In genomic region chr11:94979462-94980179, GRCm38 (mm10) we compare ENCODE assay signal across 10 mouse cellular contexts. TPM values are rescaled to one million over a fixed set of nuclear protein-coding genes. Genes with fewer than 3 reads are reported as not detected.
DNase-seq lines count a peak whose midpoint lies in the region; ATAC-seq and TF ChIP-seq lines count a peak whose summit lies in the region.
"Had no signal": no experiment of that assay in that cellular context is flagged by ENCODE, and none has a peak within 500 bp of the region (broad histone marks: within the 10 kb centered on the region; RNA-seq: fewer than 3 reads in every experiment).

No protein-coding gene starts in this region.

- no peak overlapping the region for H3K27ac ChIP-seq in stomach, embryonic 14.5 days (ENCODE audit: low read length)
- H3K27ac ChIP-seq in stomach, postnatal 0 days (replicated peaks) = no peak overlapping the region
- no peak overlapping the region for H3K27ac ChIP-seq in limb, embryonic 14.5 days (replicated peaks; ENCODE audit: low read depth, low read length)
- no peak overlapping the region; the same call in 1 of the 2 replicates for H3K27ac ChIP-seq in stomach, embryonic 16.5 days (ENCODE audit: low read length)

- no peak overlapping the region for H3K9ac ChIP-seq in stomach, embryonic 14.5 days (replicated peaks; ENCODE audit: low read depth, low read length)
- H3K9ac ChIP-seq in stomach, postnatal 0 days (ENCODE audit: low read length) = no peak overlapping the region
- no peak overlapping the region for H3K9ac ChIP-seq in limb, embryonic 14.5 days (ENCODE audit: low read depth, low read length, severe bottlenecking)
- peak overlapping the region; percentile 52; the same call in 1 of the 2 replicates for H3K9ac ChIP-seq in stomach, embryonic 16.5 days (ENCODE audit: low read length)

- H3K36me3 ChIP-seq in stomach, embryonic 14.5 days (ENCODE audit: control insufficient read depth, insufficient read depth, low read length) = no peaks in the 10 kb centered on the region
- no peaks in the 10 kb centered on the region for H3K36me3 ChIP-seq in stomach, postnatal 0 days (ENCODE audit: control insufficient read depth, insufficient read depth, low read length)
- no peaks in the 10 kb centered on the region for H3K36me3 ChIP-seq in limb, embryonic 14.5 days (ENCODE audit: control insufficient read depth, insufficient read depth, low read length)
- no peaks in the 10 kb centered on the region for H3K36me3 ChIP-seq in stomach, embryonic 16.5 days (ENCODE audit: control insufficient read depth, insufficient read depth, low read length)

- peak overlapping the region; percentile 32 for H3K4me2 ChIP-seq in stomach, embryonic 14.5 days (replicated peaks; ENCODE audit: low read depth, low read length)
- no peak overlapping the region for H3K4me2 ChIP-seq in stomach, postnatal 0 days (replicated peaks; ENCODE audit: low read depth)
- peak overlapping the region; percentile 48; the same call in 1 of the 2 replicates for H3K4me2 ChIP-seq in limb, embryonic 14.5 days (replicated peaks; ENCODE audit: low read depth, low read length, severe bottlenecking)
- H3K4me2 ChIP-seq in stomach, embryonic 16.5 days (ENCODE audit: low read depth, low read length) = peak overlapping the region; percentile 54

- peak overlapping the region; percentile 10; the same call in 1 of the 2 replicates for H3K4me3 ChIP-seq in stomach, embryonic 14.5 days (ENCODE audit: low read depth, low read length)
- H3K4me3 ChIP-seq in stomach, postnatal 0 days (ENCODE audit: low read depth, low read length) = no peak overlapping the region
- H3K4me3 ChIP-seq in limb, embryonic 14.5 days (replicated peaks; ENCODE audit: low read length) = no peak overlapping the region; the same call in 1 of the 2 replicates
- H3K4me3 ChIP-seq in stomach, embryonic 16.5 days (replicated peaks; ENCODE audit: low read length) = peak overlapping the region; percentile 32; the same call in 1 of the 2 replicates

- TF ChIP-seq CTCF in stomach, postnatal 0 days (IDR thresholded peaks at IDR 0.05; ENCODE audit: low read depth) = no peak

- TF ChIP-seq POLR2A in limb, embryonic 14.5 days (IDR thresholded peaks at IDR 0.05; ENCODE audit: borderline replicate concordance, extremely low read depth, insufficient read depth, insufficient read length) = no peak

- TF ChIP-seq EP300 in stomach, postnatal 0 days (optimal IDR thresholded peaks at IDR 0.05) = no peak

- no peak for ATAC-seq in stomach, embryonic 14.5 days (ENCODE audit: insufficient number of reproducible peaks, insufficient read depth, low FRiP score, low read depth)
- ATAC-seq in stomach, postnatal 0 days (ENCODE audit: low FRiP score, low TSS enrichment) = no peak; the same call in 1 of the 2 replicates
- ATAC-seq in limb, embryonic 14.5 days (ENCODE audit: low FRiP score, low read depth) = no peak
- ATAC-seq in stomach, embryonic 16.5 days (ENCODE audit: insufficient read depth, low FRiP score) = no peak

- H3K27me3 ChIP-seq in stomach, embryonic 14.5 days (ENCODE audit: control insufficient read depth, insufficient read depth, low read length) = no peaks in the 10 kb centered on the region
- no peaks in the 10 kb centered on the region for H3K27me3 ChIP-seq in stomach, postnatal 0 days (ENCODE audit: control insufficient read depth, insufficient read depth, low read length)
- no peaks in the 10 kb centered on the region for H3K27me3 ChIP-seq in limb, embryonic 14.5 days (ENCODE audit: control insufficient read depth, insufficient read depth, low read length)
- H3K27me3 ChIP-seq in stomach, embryonic 16.5 days (ENCODE audit: control insufficient read depth, insufficient read depth, low read length) = no peaks in the 10 kb centered on the region

- WGBS in stomach, embryonic 14.5 days = 74% methylated on average over 11 of the region's 11 CpGs
- WGBS in stomach, postnatal 0 days = 79% methylated on average over 11 of the region's 11 CpGs
- WGBS in limb, embryonic 14.5 days = 78% methylated on average over 11 of the region's 11 CpGs
- WGBS in stomach, embryonic 16.5 days = 73% methylated on average over 11 of the region's 11 CpGs

- peak; percentile 28 to 38 for DNase-seq in cerebellum, postnatal 25 days
- DNase-seq in cerebellum, adult 18-20 months = no peak
- no peak for DNase-seq in stomach, postnatal 0 days (ENCODE audit: low spot score)
- DNase-seq in limb, embryonic 14.5 days (ENCODE audit: low spot score) = no peak
- no peak for DNase-seq in frontal cortex, postnatal 25 days (ENCODE audit: low spot score in 2 of 2)
- no peak for DNase-seq in layer of hippocampus, adult 18-20 months (ENCODE audit: low spot score in 2 of 2)

- H3K9me3 ChIP-seq in stomach, embryonic 14.5 days (ENCODE audit: control insufficient read depth, low read depth, low read length) = no peaks in the 10 kb centered on the region
- no peaks in the 10 kb centered on the region for H3K9me3 ChIP-seq in stomach, postnatal 0 days (ENCODE audit: control insufficient read depth, low read length)
- H3K9me3 ChIP-seq in limb, embryonic 14.5 days (ENCODE audit: control insufficient read depth, low read length) = no peaks in the 10 kb centered on the region
- no peaks in the 10 kb centered on the region for H3K9me3 ChIP-seq in stomach, embryonic 16.5 days (replicated peaks; ENCODE audit: control insufficient read depth, low read length)

- H3K4me1 ChIP-seq in stomach, embryonic 14.5 days (ENCODE audit: control insufficient read depth, insufficient read depth, low read length) = no peaks in the 10 kb centered on the region
- H3K4me1 ChIP-seq in stomach, postnatal 0 days (replicated peaks; ENCODE audit: control insufficient read depth, insufficient read depth) = no peaks in the 10 kb centered on the region
- peaks cover 7% of the 10 kb centered on the region for H3K4me1 ChIP-seq in limb, embryonic 14.5 days (ENCODE audit: control insufficient read depth, insufficient read depth, low read length)
- peaks cover 7% of the 10 kb centered on the region; the same call in 1 of the 2 replicates for H3K4me1 ChIP-seq in stomach, embryonic 16.5 days (ENCODE audit: control insufficient read depth, insufficient read depth, low read length)

RNA-seq across cellular contexts. Expression of gene Sgca, which starts 3.5 kb away (rescaled TPM):
- 0.30 and 0.46 TPM in 2 replicates for polyA plus RNA-seq in stomach, embryonic 14.5 days (2014; fragmentation: Nextera tagmentation; extraction: Ambion mirVana)
- 0.47 and 0.80 TPM in 2 replicates for polyA plus RNA-seq in stomach, postnatal 0 days (2015; fragmentation: Nextera tagmentation; extraction: Ambion mirVana)
- 19.4 and 32.9 TPM in 2 replicates for polyA plus RNA-seq in limb, embryonic 14.5 days (2012; rRNA removed)
- 9.1 and 10.2 TPM in 2 replicates for polyA plus RNA-seq in limb, embryonic 14.5 days (2014; fragmentation: Nextera tagmentation; extraction: Ambion mirVana)
- 0.41 and 3.2 TPM in 2 replicates for polyA plus RNA-seq in stomach, embryonic 16.5 days (2015; fragmentation: Nextera tagmentation; extraction: Ambion mirVana)
- under 1 TPM in 1 of 2 experiments, not detected in 1; 0.27 TPM for total RNA-seq in layer of hippocampus, adult 18-20 months (2021)
- total RNA-seq: adrenal gland, postnatal 25 days; neutrophil, adult 5-6 weeks had no signal

RNA-seq across cellular contexts. Expression of gene Ppp1r9b, which starts 11.2 kb away (rescaled TPM):
- polyA plus RNA-seq in stomach, embryonic 14.5 days (2014; fragmentation: Nextera tagmentation; extraction: Ambion mirVana) = 13.5 and 14.4 TPM in 2 replicates
- polyA plus RNA-seq in stomach, postnatal 0 days (2015; fragmentation: Nextera tagmentation; extraction: Ambion mirVana) = 4.9 and 5.4 TPM in 2 replicates
- polyA plus RNA-seq in limb, embryonic 14.5 days (2012; rRNA removed) = 32.8 and 34.6 TPM in 2 replicates
- 17.3 and 17.9 TPM in 2 replicates for polyA plus RNA-seq in limb, embryonic 14.5 days (2014; fragmentation: Nextera tagmentation; extraction: Ambion mirVana)
- 6.6 and 8.0 TPM in 2 replicates for polyA plus RNA-seq in stomach, embryonic 16.5 days (2015; fragmentation: Nextera tagmentation; extraction: Ambion mirVana)
- 1,000 to 10,000 TPM in 1 of 2 experiments, 100 to 1,000 TPM in 1; 993 to 1,036 TPM for total RNA-seq in layer of hippocampus, adult 18-20 months (2021)

RNA-seq across cellular contexts. Expression of gene Hils1, which starts 12.2 kb away (rescaled TPM):
- not detected in 2 replicates for polyA plus RNA-seq in stomach, embryonic 14.5 days (2014; fragmentation: Nextera tagmentation; extraction: Ambion mirVana)
- polyA plus RNA-seq in stomach, postnatal 0 days (2015; fragmentation: Nextera tagmentation; extraction: Ambion mirVana) = not detected in 2 replicates
- polyA plus RNA-seq in limb, embryonic 14.5 days (2012; rRNA removed) = 0.41 and 0.58 TPM in 2 replicates
- 0.29 TPM in 1 of 2 replicates, not detected in the other for polyA plus RNA-seq in limb, embryonic 14.5 days (2014; fragmentation: Nextera tagmentation; extraction: Ambion mirVana)
- not detected in 2 replicates for polyA plus RNA-seq in stomach, embryonic 16.5 days (2015; fragmentation: Nextera tagmentation; extraction: Ambion mirVana)
- total RNA-seq in layer of hippocampus, adult 18-20 months (2021) = not detected
- total RNA-seq: adrenal gland, postnatal 25 days; neutrophil, adult 5-6 weeks had no signal

RNA-seq across cellular contexts. Expression of gene Samd14, which starts 30.1 kb away (rescaled TPM):
- 22.8 and 24.5 TPM in 2 replicates for polyA plus RNA-seq in stomach, embryonic 14.5 days (2014; fragmentation: Nextera tagmentation; extraction: Ambion mirVana)
- polyA plus RNA-seq in stomach, postnatal 0 days (2015; fragmentation: Nextera tagmentation; extraction: Ambion mirVana) = 6.7 and 7.2 TPM in 2 replicates
- polyA plus RNA-seq in limb, embryonic 14.5 days (2012; rRNA removed) = 46.0 and 59.7 TPM in 2 replicates
- polyA plus RNA-seq in limb, embryonic 14.5 days (2014; fragmentation: Nextera tagmentation; extraction: Ambion mirVana) = 25.5 and 31.7 TPM in 2 replicates
- polyA plus RNA-seq in stomach, embryonic 16.5 days (2015; fragmentation: Nextera tagmentation; extraction: Ambion mirVana) = 14.7 and 15.9 TPM in 2 replicates
- total RNA-seq in layer of hippocampus, adult 18-20 months (2021) = 10 to 100 TPM; 38.2 to 42.8 TPM

RNA-seq across cellular contexts. Expression of gene Col1a1, which starts 43.6 kb away (rescaled TPM):
- polyA plus RNA-seq in stomach, embryonic 14.5 days (2014; fragmentation: Nextera tagmentation; extraction: Ambion mirVana) = 1,157 and 1,247 TPM in 2 replicates
- 816 and 869 TPM in 2 replicates for polyA plus RNA-seq in stomach, postnatal 0 days (2015; fragmentation: Nextera tagmentation; extraction: Ambion mirVana)
- 1,421 and 1,570 TPM in 2 replicates for polyA plus RNA-seq in limb, embryonic 14.5 days (2012; rRNA removed)
- 2,528 and 2,873 TPM in 2 replicates for polyA plus RNA-seq in limb, embryonic 14.5 days (2014; fragmentation: Nextera tagmentation; extraction: Ambion mirVana)
- 2,066 and 2,076 TPM in 2 replicates for polyA plus RNA-seq in stomach, embryonic 16.5 days (2015; fragmentation: Nextera tagmentation; extraction: Ambion mirVana)
- total RNA-seq in layer of hippocampus, adult 18-20 months (2021) = 1 to 10 TPM; 4.3 to 5.2 TPM
- total RNA-seq: neutrophil, adult 5-6 weeks had no signal

Comparison
In these comparisons a context has a peak if more than half of its experiments do, and no peak if none do; other contexts are left out.
1. DNase-seq: peak in cerebellum, postnatal 25 days (2 of 2); none in cerebellum, adult 18-20 months (0 of 2), stomach, postnatal 0 days (single experiment), limb, embryonic 14.5 days (single experiment), frontal cortex, postnatal 25 days (0 of 2) and layer of hippocampus, adult 18-20 months (0 of 2).
2. H3K4me3 ChIP-seq: peak in stomach, embryonic 14.5 days (single experiment) and stomach, embryonic 16.5 days (single experiment); none in stomach, postnatal 0 days (single experiment) and limb, embryonic 14.5 days (single experiment).